8 mouse cellular contexts compared by ENCODE assay signal in genomic region chr8:122566766-122567165, GRCm38 (mm10). TPM values are rescaled to one million over a fixed set of nuclear protein-coding genes. Genes with fewer than 3 reads are reported as not detected.
A peak's percentile ranks its signal among the peaks of the same experiment; 100 is the strongest.
DNase-seq lines count a peak whose midpoint lies in the region; ATAC-seq and TF ChIP-seq lines count a peak whose summit lies in the region.

No protein-coding gene starts in this region.

- H3K27me3 ChIP-seq in forebrain, embryonic 13.5 days, result no peaks in the 10 kb centered on the region
- H3K27me3 ChIP-seq in limb, embryonic 13.5 days, result no peaks in the 10 kb centered on the region

- H3K4me2 ChIP-seq in forebrain, embryonic 13.5 days, result peak overlapping the region; percentile 90
- H3K4me2 ChIP-seq in limb, embryonic 13.5 days (replicated peaks), result peak overlapping the region; percentile 80

- no peak for DNase-seq in lung, adult 2 months
- DNase-seq in lung, postnatal 36 days, result no peak
- DNase-seq in adrenal gland, postnatal 14 days, result peak; percentile 72
- DNase-seq in retina, postnatal 7 days (ENCODE audit: low read depth, low spot score), result peak; percentile 64
- no peak for DNase-seq in kidney, postnatal 14 days
- DNase-seq in left cerebral cortex, postnatal 10 days (ENCODE audit: extremely low spot score in 1 of 2, low spot score in 2 of 2), result no peak

- no peak for TF ChIP-seq POLR2A in lung, adult 2 months (IDR thresholded peaks at IDR 0.05; ENCODE audit: borderline replicate concordance, extremely low read depth, low read depth, low read length)

- WGBS in lung, adult 2 months, result 13% methylated on average over 6 of the region's 6 CpGs
- WGBS in forebrain, embryonic 13.5 days, result 25% methylated on average over 6 of the region's 6 CpGs
- WGBS in limb, embryonic 13.5 days, result 54% methylated on average over 6 of the region's 6 CpGs

- peak overlapping the region; percentile 89 for H3K9ac ChIP-seq in forebrain, embryonic 13.5 days
- peak overlapping the region; percentile 93 for H3K9ac ChIP-seq in limb, embryonic 13.5 days

- peaks cover 27% of the 10 kb centered on the region for H3K36me3 ChIP-seq in forebrain, embryonic 13.5 days (ENCODE audit: poor library complexity, severe bottlenecking)
- peaks cover 26% of the 10 kb centered on the region for H3K36me3 ChIP-seq in limb, embryonic 13.5 days

- H3K27ac ChIP-seq in forebrain, embryonic 13.5 days, result peak overlapping the region; percentile 85; the same call in 1 of the 2 replicates
- peak overlapping the region; percentile 89 for H3K27ac ChIP-seq in limb, embryonic 13.5 days

- peaks cover 13% of the 10 kb centered on the region for H3K4me1 ChIP-seq in lung, adult 2 months (ENCODE audit: control insufficient read depth, insufficient read depth, low read length)
- peaks cover 31% of the 10 kb centered on the region for H3K4me1 ChIP-seq in forebrain, embryonic 13.5 days
- peaks cover 24% of the 10 kb centered on the region for H3K4me1 ChIP-seq in limb, embryonic 13.5 days

- ATAC-seq in forebrain, embryonic 13.5 days, result no peak
- ATAC-seq in limb, embryonic 13.5 days (ENCODE audit: low FRiP score, low read depth), result no peak

- no peak for TF ChIP-seq CTCF in lung, adult 2 months (IDR thresholded peaks at IDR 0.05; ENCODE audit: insufficient read depth, low read length)

- no peaks in the 10 kb centered on the region for H3K9me3 ChIP-seq in forebrain, embryonic 13.5 days (replicated peaks)
- no peaks in the 10 kb centered on the region for H3K9me3 ChIP-seq in limb, embryonic 13.5 days

- peak overlapping the region; percentile 92 for H3K4me3 ChIP-seq in lung, adult 2 months (replicated peaks; ENCODE audit: extremely low read depth, low read depth, low read length)
- H3K4me3 ChIP-seq in forebrain, embryonic 13.5 days, result peak overlapping the region; percentile 81
- peak overlapping the region; percentile 88 for H3K4me3 ChIP-seq in limb, embryonic 13.5 days

- intact Hi-C loops in left cerebral cortex, postnatal 10 days (cut with DNase I), result no loop called here

RNA-seq across cellular contexts. Expression of gene Cdt1, which starts 1.0 kb away (rescaled TPM):
- 11.7 and 12.2 TPM in 2 replicates for polyA plus RNA-seq in lung, adult 2 months (2012; rRNA removed)
- total RNA-seq in adrenal gland, postnatal 14 days (2021), result 15.5 and 15.8 TPM in 2 replicates
- 29.1 and 32.3 TPM in 2 replicates for polyA plus RNA-seq in forebrain, embryonic 13.5 days (2015; fragmentation: Nextera tagmentation; extraction: Ambion mirVana)
- 39.3 and 40.2 TPM in 2 replicates for polyA plus RNA-seq in limb, embryonic 13.5 days (2015; fragmentation: Nextera tagmentation; extraction: Ambion mirVana)
- 1 to 10 TPM; 3.9 to 4.2 TPM for total RNA-seq in left cerebral cortex, postnatal 10 days (2021)

RNA-seq across cellular contexts. Expression of gene Aprt, which starts 9.9 kb away (rescaled TPM):
- polyA plus RNA-seq in lung, adult 2 months (2012; rRNA removed), result 108 and 109 TPM in 2 replicates
- 71.3 and 74.9 TPM in 2 replicates for total RNA-seq in adrenal gland, postnatal 14 days (2021)
- 193 and 198 TPM in 2 replicates for polyA plus RNA-seq in forebrain, embryonic 13.5 days (2015; fragmentation: Nextera tagmentation; extraction: Ambion mirVana)
- polyA plus RNA-seq in limb, embryonic 13.5 days (2015; fragmentation: Nextera tagmentation; extraction: Ambion mirVana), result 335 and 351 TPM in 2 replicates
- 10 to 100 TPM; 80.3 to 89.9 TPM for total RNA-seq in left cerebral cortex, postnatal 10 days (2021)

RNA-seq across cellular contexts. Expression of gene Piezo1, which starts 15.6 kb away (rescaled TPM):
- 192 and 213 TPM in 2 replicates for polyA plus RNA-seq in lung, adult 2 months (2012; rRNA removed)
- 23.2 and 29.9 TPM in 2 replicates for total RNA-seq in adrenal gland, postnatal 14 days (2021)
- 1.4 and 2.0 TPM in 2 replicates for polyA plus RNA-seq in forebrain, embryonic 13.5 days (2015; fragmentation: Nextera tagmentation; extraction: Ambion mirVana)
- 14.0 and 14.7 TPM in 2 replicates for polyA plus RNA-seq in limb, embryonic 13.5 days (2015; fragmentation: Nextera tagmentation; extraction: Ambion mirVana)
- 10 to 100 TPM; 15.0 to 17.9 TPM for total RNA-seq in left cerebral cortex, postnatal 10 days (2021)

RNA-seq across cellular contexts. Expression of gene Galns, which starts 44.5 kb away (rescaled TPM):
- 13.8 and 14.9 TPM in 2 replicates for polyA plus RNA-seq in lung, adult 2 months (2012; rRNA removed)
- 5.4 and 7.5 TPM in 2 replicates for total RNA-seq in adrenal gland, postnatal 14 days (2021)
- 3.0 and 3.2 TPM in 2 replicates for polyA plus RNA-seq in forebrain, embryonic 13.5 days (2015; fragmentation: Nextera tagmentation; extraction: Ambion mirVana)
- 9.0 and 9.7 TPM in 2 replicates for polyA plus RNA-seq in limb, embryonic 13.5 days (2015; fragmentation: Nextera tagmentation; extraction: Ambion mirVana)
- total RNA-seq in left cerebral cortex, postnatal 10 days (2021), result 10 to 100 TPM; 12.5 to 14.6 TPM

RNA-seq across cellular contexts. Expression of gene Trappc2l, which starts 44.7 kb away (rescaled TPM):
- polyA plus RNA-seq in lung, adult 2 months (2012; rRNA removed), result 122 and 162 TPM in 2 replicates
- total RNA-seq in adrenal gland, postnatal 14 days (2021), result 47.6 and 52.6 TPM in 2 replicates
- 69.3 and 79.6 TPM in 2 replicates for polyA plus RNA-seq in forebrain, embryonic 13.5 days (2015; fragmentation: Nextera tagmentation; extraction: Ambion mirVana)
- polyA plus RNA-seq in limb, embryonic 13.5 days (2015; fragmentation: Nextera tagmentation; extraction: Ambion mirVana), result 49.6 and 55.6 TPM in 2 replicates
- total RNA-seq in left cerebral cortex, postnatal 10 days (2021), result 10 to 100 TPM; 81.8 to 83.6 TPM

Comparison
In these comparisons a context has a peak if more than half of its experiments do, and no peak if none do; other contexts are left out.
1. DNase-seq: peak in adrenal gland, postnatal 14 days (single experiment) and retina, postnatal 7 days (single experiment); none in lung, adult 2 months (single experiment), lung, postnatal 36 days (single experiment), kidney, postnatal 14 days (single experiment) and left cerebral cortex, postnatal 10 days (0 of 2).
2. RNA of gene Piezo1, which starts 15.6 kb away (polyA plus RNA-seq): 192 to 213 TPM in lung, adult 2 months; 14.0 to 14.7 TPM in limb, embryonic 13.5 days and 1.4 to 2.0 TPM in forebrain, embryonic 13.5 days; every median in the first group is over 10 times any median in the second.
3. Peak in every context shown above with its lines, with median percentiles within 50 percentile points of each other: H3K4me3 ChIP-seq.